Mouse (Mus musculus): ENCODE measurements at regions not wholly inside any gene's neighbourhood (a gene's known extent, or its start where the extent isn't known, plus 50 kb on each side); places are given as distances from the start of the nearest gene placed in this dataset.

- TF ChIP-seq CTCF (IDR thresholded peaks at IDR 0.05; ENCODE audit: low read depth, low read length) (no peak), GATA1 (IDR thresholded peaks at IDR 0.05; ENCODE audit: borderline replicate concordance, low read length) (no peak), TAL1 (conservative IDR thresholded peaks at IDR 0.05; ENCODE audit: low read depth, low read length) (no peak), GATA2 (IDR thresholded peaks at IDR 0.05; ENCODE audit: borderline replicate concordance, low read depth, low read length) (no peak), POLR2AphosphoS5 (IDR thresholded peaks at IDR 0.05; ENCODE audit: insufficient replicate concordance, low read depth, low read length) (no peak)
Measured at GRCm38 (mm10) chr2:178967584-178968365, 474.5 kb upstream of the Cdh4 start.
